Comparison of ENCODE assay signal across 21 mouse cellular contexts in genomic region chr13:98919695-98920094, GRCm38 (mm10).
"Had no signal": no experiment of that assay in that cellular context is flagged by ENCODE, and none has a peak within 500 bp of the region (broad histone marks: within the 10 kb centered on the region; RNA-seq: fewer than 3 reads in every experiment).

No protein-coding gene starts in this region.

- DNase-seq: kidney, adult 2 months; kidney, postnatal 25 days; liver; lung, adult 18-20 months; lung, postnatal 10 days; lung, postnatal 36 days; retina, postnatal 1 day; right cerebral cortex, postnatal 25 days; spleen, adult 18-20 months; thymus, postnatal 36 days had no signal

- H3K27me3 ChIP-seq: limb, embryonic 12.5 days; liver, embryonic 12.5 days; liver, embryonic 15.5 days; lung, embryonic 15.5 days; midbrain, embryonic 12.5 days; midbrain, embryonic 15.5 days; neural tube, embryonic 12.5 days; neural tube, embryonic 15.5 days; stomach, embryonic 15.5 days had no signal

- H3K9me3 ChIP-seq: limb, embryonic 12.5 days; liver, embryonic 12.5 days; liver, embryonic 15.5 days; lung, embryonic 15.5 days; midbrain, embryonic 12.5 days; midbrain, embryonic 15.5 days; neural tube, embryonic 12.5 days; neural tube, embryonic 15.5 days; stomach, embryonic 15.5 days had no signal

- ATAC-seq: intestine, postnatal 0 days; liver, embryonic 12.5 days; midbrain, embryonic 15.5 days had no signal

- H3K36me3 ChIP-seq: midbrain, embryonic 15.5 days; neural tube, embryonic 15.5 days had no signal

- H3K4me2 ChIP-seq: limb, embryonic 12.5 days; liver, embryonic 12.5 days; liver, embryonic 15.5 days; lung, embryonic 15.5 days; midbrain, embryonic 12.5 days; midbrain, embryonic 15.5 days; neural tube, embryonic 12.5 days; neural tube, embryonic 15.5 days; stomach, embryonic 15.5 days had no signal

- H3K4me3 ChIP-seq: limb, embryonic 12.5 days; liver, embryonic 12.5 days; liver, embryonic 15.5 days; lung, embryonic 15.5 days; midbrain, embryonic 12.5 days; midbrain, embryonic 15.5 days; neural tube, embryonic 12.5 days; neural tube, embryonic 15.5 days; stomach, embryonic 15.5 days had no signal

- H3K9ac ChIP-seq: limb, embryonic 12.5 days; liver, embryonic 12.5 days; liver, embryonic 15.5 days; lung, embryonic 15.5 days; midbrain, embryonic 12.5 days; midbrain, embryonic 15.5 days; neural tube, embryonic 12.5 days; neural tube, embryonic 15.5 days; stomach, embryonic 15.5 days had no signal

- H3K27ac ChIP-seq: kidney, postnatal 0 days; limb, embryonic 12.5 days; liver, embryonic 12.5 days; liver, embryonic 15.5 days; lung, embryonic 15.5 days; midbrain, embryonic 12.5 days; midbrain, embryonic 15.5 days; neural tube, embryonic 12.5 days; neural tube, embryonic 15.5 days; stomach, embryonic 15.5 days had no signal
